Mouse (Mus musculus): ENCODE results near the gene Sox6.
"Not testable (repeated sequence)": the region's sequence is repeated elsewhere in the genome, so short reads cannot be mapped to it uniquely, and the experiment has no call there.

Gene Sox6

DNA sequence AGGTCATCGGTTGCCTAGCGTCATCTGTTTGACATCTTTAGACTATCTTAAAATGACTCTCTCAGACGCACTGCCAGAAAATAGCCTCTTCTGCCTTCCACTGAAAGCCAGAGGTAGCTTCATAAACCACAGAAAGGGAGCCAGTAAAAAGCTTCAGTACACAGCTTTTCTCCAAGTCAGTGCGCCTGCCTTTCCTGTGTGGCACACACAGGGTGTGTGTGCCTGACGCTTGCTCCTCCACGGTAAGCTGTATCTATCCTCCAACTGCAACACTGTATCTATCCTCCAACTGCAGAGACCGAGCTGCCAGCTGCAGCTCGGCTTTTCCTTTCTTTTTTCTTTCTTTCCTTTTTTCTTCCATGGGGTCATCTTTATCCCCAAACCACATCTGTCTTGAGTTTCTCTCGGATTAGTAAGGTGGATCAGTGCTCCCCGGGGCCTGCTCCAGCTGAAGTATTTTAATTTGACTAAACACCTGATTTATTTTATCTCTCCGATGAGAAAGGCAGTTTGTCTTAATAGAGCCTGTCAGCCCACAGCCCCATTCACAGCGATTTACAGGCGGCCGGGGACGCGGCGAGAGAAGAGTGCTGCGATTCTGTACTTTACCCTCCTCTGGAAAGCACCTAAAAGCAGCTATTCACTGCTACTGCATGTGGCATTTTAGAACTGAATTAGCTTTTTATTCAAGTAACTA lies 371.8 kb downstream of the Sox6 start:
- in situ Hi-C loops (cut with MboI, MseI): no loop called here

DNA sequence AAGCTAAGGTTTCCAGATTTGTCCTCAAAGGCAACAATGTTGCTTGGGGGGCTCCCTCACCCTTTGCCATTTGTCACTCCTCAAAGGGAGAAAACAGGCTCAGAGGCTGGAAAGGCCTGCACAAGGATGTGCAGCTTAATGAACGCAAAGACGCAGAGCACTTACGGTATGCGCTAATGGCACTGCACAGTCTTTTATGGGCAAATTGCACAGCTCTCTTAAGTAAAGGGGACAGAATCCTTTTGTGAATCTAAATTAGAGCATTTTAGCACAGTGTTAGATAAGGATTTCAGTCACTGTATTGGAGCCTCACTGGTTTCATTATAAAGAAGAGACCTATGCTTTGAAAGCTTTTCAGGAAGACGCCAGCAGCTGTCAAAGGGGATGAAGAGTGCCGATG lies 375.2 kb downstream of the Sox6 start:
- in situ Hi-C loops (cut with MboI, MseI): no loop called here

DNA sequence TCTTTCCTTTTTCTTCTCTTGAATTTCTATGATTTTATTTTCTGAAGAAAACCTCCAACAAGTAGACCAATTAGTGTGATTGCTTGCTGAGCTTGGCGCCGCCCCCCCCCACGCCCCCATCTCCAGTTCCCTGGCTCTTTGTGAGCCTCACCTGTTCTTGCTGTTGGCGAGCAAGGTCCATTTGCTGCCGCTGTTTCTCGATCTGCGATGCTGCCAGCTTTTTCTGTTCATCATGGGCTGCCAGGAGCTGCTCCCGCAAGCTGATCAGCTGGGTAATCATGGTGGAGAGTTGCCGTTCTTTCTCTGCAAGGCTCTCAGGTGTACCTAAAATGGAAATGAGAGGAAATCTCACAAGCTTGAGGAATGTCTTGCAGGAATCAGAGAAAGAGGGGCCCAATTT lies 376.5 kb downstream of the Sox6 start:
- in situ Hi-C loops (cut with MboI, MseI): no loop called here

DNA sequence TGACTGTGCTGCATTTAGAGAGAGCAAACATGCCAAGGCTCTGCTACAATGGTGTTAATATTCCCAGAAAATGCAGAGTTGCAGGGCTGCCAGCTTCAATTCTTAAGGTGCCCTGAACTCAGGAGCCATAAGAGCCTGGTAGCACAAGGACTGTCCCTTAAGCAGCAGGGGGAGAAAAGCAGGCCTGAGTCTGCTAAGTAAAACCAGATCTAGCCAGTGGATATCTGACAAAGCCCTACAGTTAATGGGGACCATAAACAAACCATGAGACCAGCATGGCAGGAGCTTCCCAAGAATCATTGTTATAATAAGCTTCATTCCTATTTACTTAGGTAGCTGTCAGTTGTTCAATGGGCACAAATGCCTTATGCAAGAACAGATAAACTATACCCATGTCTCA lies 391.9 kb downstream of the Sox6 start:
- in situ Hi-C loops (cut with MboI, MseI): no loop called here

DNA sequence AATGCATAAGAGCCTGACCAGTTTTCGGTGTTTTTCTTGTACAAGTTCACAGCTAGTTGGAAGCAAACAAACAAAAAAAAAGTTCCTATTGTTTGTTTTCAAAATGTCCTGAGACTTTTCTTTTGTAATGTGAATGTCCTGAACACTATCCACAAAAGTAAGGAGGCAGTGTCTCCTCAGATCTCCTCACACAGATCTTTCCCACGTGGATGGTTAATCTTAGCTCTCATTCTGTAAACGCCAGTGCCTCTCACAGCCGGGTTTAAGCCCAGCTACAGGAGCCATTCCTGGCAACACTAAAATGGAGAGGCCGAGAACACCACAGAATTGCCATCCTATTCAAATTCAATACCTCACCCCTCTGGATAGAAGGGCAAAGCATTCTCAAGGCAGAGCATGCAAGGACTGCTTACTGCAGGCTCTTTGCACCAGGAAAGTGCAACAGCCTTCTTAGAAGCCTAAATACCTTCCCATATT lies 392.6 kb downstream of the Sox6 start:
- in situ Hi-C loops (cut with MboI, MseI): no loop called here

DNA sequence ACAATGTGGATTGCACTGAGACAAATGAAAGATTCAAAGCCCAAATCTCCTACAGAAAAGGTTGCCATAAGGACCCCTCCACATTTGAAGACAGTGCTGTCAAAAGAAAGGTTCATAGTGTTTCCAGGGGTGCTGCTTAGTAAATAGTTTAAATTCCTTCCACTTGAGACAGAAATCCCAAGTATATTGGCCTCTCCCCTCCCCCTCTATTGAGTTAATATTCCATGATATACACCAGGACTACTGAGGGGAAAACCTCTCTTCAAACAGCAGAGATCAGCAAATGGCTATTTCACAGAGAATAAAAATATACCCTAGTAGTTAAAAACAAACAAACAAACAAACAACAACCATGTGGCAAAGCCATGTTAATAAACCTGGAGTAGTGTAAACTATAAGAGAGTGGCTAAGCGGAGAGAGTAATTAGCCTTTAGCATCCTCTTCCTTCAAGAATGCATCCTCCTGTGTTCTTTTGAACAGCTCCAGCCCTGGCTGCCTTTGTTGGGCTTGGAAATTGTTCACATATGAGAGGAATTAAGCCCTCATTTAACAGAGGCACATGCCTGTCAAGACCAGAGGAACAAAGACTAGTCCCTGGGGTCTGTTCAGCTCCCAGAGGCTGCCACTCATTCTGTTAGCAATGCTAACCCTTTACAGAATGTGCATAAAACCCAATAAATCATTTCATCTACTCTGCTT lies 393.2 kb downstream of the Sox6 start:
- in situ Hi-C loops (cut with MboI, MseI): no loop called here

DNA sequence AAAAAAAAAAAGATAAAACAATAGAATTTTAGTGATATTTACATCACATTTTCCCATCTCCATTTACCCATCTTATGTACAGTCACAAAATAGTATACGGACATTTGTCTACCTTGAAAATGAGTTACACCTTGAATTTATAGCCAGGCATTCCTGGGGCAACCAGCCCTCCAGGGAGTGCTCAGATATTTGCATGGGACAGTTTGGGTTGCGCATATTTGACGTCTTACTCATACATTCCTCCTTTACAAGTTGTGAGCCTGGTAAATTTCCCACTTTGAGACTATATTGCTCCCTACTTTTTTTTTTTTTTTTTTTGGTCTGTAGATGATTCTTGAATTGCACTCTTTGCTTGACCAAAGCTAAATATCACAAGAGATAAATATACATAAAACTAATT lies 407.9 kb downstream of the Sox6 start:
- in situ Hi-C loops (cut with MboI, MseI): no loop called here

DNA sequence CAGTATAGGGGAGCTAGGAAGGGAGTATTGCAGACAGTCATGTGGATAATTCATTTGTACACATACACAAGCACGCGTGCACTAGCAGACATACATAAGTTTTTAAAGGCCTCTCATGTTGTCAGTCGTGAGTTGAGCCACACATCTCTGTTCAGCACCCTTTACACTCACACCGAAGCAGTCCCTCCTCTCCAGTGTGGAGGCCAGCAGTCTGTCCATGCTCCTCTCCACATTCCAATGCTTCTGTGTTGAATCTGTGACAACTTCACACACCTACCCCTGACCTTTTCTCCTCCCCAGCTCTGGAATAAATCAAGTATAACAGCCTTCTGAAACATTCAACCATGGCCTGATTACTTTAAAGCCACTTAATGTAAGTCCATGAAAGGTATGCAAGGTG lies 408.3 kb downstream of the Sox6 start:
- in situ Hi-C loops (cut with MboI, MseI): no loop called here

DNA sequence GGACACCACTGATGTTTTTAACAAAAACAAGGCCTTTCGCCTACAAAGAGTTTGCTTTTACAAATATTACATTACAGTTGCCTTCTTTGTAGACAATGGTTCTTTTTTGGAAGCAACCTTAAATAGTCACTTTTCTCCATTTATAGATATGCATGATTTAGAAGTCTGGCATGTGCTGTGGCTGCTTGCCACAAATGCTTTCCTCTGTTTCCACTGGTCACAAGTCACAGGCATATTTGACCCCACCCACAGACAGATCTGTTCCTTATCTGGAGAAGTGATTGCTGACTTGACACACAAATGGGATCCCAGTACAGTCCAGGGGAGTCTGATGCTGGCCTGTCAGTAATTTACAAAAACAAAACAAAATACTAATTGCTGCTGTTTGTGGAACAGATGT lies 409.8 kb downstream of the Sox6 start:
- in situ Hi-C loops (cut with MboI, MseI): no loop called here

DNA sequence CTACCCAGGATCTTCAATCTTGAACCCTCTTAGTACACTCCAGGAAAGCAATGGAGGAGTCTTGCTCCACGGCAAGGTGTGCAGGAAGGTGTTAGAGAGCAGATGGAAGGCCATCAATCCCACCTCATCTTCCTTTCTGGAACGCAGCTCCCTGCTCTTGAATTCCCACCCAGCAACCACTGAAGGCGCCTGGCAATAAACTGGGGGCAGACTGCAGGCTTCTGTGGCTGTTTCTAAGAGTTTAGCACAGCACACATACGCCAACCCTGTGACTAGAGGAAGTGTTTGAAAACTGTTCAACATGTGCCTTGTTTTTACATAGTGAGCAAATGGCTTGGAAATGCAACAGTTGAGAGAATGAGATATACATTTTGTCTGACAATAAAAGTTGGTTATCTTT lies 412.6 kb downstream of the Sox6 start:
- in situ Hi-C loops (cut with MboI, MseI): no loop called here

DNA sequence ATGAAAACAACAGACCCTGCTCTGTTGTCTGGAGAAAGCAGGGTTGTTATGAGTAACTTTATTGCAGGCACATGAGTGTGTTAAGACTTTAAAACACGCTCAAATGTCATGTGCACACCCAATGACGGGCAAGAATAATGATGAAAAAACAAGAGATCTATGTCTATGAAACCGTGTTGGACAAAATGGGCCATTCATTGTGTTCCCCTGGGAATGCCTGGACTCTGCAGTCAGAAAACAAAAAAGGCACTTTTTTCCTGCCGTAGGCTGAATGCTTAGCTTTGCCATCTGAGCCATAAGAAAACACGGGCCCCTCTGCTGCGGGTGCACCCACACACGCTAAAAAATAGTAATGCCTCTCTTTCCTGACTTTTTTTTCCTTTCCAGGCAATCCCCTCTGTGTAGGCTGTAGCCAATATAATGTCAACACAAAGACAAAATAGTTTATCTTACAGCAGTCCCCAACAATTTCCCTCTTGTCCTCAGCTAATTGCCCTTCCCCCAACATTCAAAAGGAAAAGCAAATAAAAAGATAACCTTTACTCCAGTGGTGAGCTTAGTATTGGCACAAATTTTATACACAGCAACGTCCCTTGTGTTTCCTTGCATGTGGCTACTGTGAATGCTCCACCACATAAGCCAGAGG lies 413.6 kb downstream of the Sox6 start:
- in situ Hi-C loops (cut with MboI, MseI): no loop called here

DNA sequence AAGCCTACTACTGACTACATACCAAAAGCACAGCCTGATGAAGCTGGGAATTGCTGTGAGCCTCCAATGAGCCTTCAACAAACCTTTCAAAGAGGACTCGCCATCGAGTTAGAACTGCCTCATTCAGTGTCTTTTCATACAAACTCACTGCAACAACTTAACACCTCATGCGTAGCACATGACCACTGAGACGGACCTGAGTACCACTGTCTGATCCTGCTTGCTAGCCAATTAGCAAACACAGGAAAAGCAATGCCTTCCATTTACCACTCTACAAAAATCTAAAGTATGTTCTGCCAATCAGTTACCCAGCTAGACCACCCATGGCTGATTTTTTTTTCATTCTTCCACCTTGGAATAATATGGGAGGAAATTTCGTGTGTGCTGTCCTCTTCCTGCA lies 414.1 kb downstream of the Sox6 start:
- in situ Hi-C loops (cut with MboI, MseI): no loop called here

DNA sequence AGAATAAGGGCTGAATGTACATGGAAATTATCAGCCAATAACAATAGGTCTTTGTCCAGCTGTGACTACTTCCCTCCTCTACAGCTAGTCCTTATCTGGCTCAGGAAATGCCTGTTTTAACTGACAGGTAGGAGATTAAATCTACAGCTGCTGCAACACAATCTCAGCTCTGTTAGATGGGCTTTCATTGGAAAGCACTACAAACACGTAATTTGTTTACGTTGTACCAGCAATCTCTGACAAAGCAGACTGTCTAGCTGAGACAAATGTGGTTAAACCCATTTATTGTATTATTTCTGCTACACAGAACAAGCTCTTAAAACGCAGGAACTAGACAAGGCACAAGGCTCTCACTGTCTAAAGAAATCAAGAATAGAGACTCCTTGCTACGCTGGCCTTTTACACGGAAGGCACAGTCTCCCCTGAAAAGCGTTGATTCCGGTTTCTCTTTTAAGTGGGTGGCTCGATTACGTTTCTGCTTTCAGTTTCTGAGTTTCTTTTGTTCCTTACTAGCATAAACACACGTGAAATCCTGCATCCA lies 422.8 kb downstream of the Sox6 start:
- in situ Hi-C loops (cut with MboI, MseI): no loop called here

DNA sequence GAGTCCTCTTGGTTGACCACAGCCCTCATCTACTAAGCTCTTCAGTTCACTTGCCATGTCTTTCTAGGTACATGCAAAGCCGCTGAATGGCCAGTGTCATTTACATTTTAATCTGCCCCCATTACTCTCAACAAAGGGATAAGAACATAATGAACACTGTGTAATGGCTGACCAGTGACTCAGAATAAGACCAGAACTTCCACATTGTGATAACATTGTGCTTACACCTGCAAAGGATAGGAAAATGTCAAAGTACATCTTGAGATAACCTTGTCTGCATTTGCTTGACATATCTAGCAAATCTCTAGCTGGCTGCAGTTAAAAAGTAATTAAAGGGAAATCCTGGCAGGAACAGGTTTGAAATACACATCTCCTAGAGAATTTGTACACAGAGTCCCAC lies 431.1 kb downstream of the Sox6 start:
- in situ Hi-C loops (cut with MboI, MseI): no loop called here

DNA sequence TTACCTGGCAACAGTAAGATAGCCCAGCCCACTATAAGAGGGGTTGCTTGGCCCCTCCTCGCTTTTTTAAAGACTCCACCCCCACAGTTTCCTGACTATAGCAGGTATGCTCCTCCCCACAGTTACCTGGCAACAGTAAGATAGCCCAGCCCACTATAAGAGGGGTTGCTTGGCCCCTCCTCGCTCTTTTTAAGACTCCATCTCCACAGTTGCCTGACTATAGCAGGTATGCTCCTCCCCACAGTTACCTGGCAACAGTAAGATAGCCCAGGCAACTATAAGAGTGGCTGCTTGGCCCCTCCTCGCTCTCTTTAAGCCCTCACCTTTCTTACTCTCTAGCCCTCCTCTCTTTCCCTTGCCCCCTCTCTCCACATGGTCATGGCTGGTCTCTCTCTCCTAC lies 432.5 kb downstream of the Sox6 start:
- in situ Hi-C loops (cut with MboI, MseI): not testable (repeated sequence)

DNA sequence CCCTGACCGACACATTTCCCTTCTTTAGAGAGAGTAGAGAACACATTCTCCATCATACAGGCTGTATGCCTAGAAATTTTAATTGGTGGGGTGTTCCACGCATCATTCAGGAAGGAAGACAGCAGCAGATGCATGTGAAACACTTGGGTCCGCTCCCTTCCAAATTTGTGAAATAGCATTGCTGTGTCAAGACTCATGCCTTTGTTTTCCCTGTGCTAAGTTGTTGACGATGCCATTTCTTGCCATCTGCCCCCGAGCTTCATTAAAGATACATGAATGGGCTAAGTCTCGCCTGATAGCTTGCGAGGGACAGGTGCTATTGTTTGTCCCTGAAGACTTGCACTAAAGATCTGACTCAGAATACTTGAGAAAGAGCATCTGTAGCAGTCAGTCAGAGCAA lies 433.7 kb downstream of the Sox6 start:
- in situ Hi-C loops (cut with MboI, MseI): no loop called here

DNA sequence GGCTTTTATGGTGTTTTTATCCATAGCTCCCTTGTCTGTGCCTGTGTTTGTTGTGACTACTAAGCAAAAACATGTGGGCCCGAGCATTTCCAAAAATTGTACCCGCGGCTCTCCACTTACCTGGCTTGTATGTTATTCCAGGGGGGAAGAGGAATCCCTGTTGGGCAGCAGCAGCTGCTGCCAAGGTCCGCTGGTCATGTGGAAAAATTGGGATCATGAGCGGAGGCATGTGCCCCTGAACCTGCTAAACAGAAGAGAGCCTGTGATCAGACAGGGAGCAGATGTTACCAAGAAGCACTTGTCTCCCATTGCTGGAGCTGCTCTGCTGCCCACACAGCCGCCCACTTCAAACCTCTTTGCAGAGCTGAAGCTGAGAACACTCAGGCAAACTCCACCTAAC lies 441.2 kb downstream of the Sox6 start:
- in situ Hi-C loops (cut with MboI, MseI): no loop called here

DNA sequence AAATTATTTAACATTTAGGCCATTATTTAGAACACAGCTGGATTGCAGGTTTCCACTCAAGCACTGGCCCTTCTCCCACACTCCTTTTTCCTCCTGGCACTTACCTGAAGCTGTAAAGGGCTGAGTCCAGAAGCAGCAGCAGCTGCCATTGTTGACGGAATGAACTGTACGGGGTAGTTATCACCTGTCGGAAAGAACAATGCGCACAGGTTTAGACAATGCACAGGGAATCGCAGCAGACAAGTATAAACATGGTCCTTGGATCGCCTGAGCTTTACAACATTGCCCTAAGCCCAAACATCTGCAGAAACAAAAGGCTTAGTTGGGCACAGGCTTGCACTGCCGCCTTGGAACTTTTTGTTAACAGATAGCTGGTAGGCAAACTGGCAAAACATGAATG lies 458.1 kb downstream of the Sox6 start:
- in situ Hi-C loops (cut with MboI, MseI): no loop called here

DNA sequence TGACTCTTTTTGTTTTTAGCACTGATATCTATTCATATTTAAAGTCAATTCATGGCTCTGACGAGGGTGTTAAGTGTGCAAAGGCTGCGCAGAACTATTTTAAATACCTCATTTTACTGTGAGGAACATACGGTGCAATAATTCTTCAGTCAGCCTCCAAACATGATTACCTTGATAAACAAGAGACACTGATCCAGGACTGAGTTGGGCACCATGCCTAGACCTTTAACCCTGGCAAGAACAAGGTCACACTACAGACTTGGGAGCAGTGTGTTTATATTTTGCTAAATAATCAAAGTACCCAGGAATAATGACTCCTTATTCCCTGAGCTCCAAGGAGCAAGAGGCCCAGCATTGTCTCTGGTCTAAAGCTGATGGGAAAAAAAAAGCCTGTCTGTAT lies 458.8 kb downstream of the Sox6 start:
- in situ Hi-C loops (cut with MboI, MseI): no loop called here

DNA sequence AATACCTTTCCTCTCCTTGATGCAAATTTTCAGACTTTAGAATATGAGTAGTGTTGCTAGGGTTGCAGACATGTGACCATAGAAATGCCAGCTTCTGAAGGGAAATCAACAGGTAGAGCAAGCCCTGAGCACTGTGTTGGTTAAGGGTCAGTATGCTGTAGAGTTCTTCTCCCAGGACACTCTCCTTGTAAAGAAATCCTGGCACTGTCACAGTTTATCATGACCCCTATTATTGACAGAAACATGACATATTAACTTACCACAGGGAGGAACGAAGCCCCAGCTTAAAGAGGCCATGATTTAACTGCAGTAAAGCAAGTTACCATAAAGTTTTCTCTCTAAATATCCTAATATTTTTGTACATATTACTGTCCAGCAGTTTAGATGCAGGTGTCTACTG lies 462.2 kb downstream of the Sox6 start:
- in situ Hi-C loops (cut with MboI, MseI): no loop called here

DNA sequence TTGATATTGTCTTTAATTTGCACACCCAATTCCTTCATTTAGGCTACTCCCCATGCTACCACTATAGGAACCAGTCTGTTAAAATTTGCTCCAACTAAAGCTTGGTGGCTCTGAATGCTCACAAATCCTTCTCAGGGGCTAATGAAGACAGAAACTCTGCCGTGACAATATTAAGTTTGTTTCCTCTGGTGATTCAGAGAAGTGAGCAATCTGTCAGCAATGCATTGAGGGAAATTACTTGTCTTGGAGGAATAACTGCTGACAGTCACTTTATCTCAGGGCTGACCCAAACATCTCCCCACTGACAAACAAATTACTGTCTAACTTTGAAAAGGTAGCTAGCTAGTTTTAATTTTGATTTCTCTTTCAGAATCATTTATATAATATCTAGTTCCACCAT lies 463.8 kb downstream of the Sox6 start:
- in situ Hi-C loops (cut with MboI, MseI): no loop called here

DNA sequence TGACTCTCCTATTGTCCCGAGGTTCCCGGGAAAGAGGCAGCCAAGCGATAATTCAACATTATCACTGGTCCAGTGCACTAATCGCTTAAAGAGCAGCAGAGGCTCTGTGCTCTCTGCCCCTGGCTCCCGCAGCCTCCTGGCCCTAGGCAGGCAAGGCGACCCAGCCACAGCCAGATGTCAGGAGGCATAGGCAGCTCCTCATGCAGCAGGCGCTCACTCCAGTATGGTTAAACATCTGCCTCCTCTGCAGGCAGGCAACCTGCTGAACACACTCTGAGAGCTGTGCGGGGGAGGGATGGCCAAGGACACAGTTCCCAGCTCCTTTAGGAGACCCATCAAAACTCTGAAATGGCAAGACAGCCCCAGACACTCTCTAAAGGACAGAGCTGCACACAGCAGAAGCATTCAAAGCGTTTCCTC lies 469.8 kb downstream of the Sox6 start:
- in situ Hi-C loops (cut with MboI, MseI): no loop called here

DNA sequence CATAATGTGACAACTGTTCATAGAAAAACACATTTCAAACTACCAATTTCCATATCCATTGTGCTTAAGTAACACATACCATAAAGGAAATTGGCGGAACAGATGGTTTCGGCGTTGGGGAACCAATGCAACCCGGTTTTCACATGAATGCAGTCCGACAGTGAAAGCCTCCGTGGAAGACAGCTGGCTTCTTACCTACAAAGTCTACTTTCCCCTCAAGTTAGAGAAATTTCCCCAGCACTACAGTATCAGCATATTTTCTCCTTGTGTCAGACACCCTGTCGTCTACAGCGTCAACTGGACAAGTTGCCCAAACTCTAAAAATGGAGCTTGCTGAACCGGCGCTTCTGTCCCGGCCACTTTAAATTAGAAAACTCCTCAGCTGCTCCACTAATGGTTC lies 470.3 kb downstream of the Sox6 start:
- in situ Hi-C loops (cut with MboI, MseI): no loop called here
